Mouse (Mus musculus) heart, postnatal 0 days (tissue): Measurements from ENCODE around the gene Srarp. TPM values are rescaled to one million over a fixed set of nuclear protein-coding genes. Genes with fewer than 3 reads are reported as not detected.

Source experiments
- ATAC-seq: fragments of 200-750 bp; cut with Nextera tagmentation; 2 replicates; pipeline ENCODE4 v1.8.0; 2017; ENCODE audit warnings: low read depth, moderate number of reproducible peaks, moderate library complexity; ENCODE audit not compliant: insufficient read depth
- DNase-seq: peaks from one replicate; pipeline ENCODE4 v3.0.0-alpha.2; 2016; ENCODE audit warnings: low spot score
- H3K27ac ChIP-seq: fragments of 300-500 bp; sonication (generic); 2 replicates; pipeline ENCODE4 v1.5.1; 2014; ENCODE audit warnings: low read depth, mild to moderate bottlenecking
- H3K27me3 ChIP-seq: fragments of 300-500 bp; sonication (generic); 2 replicates; pipeline ENCODE4 v1.6.1; 2014; ENCODE audit warnings: low read length, mixed read lengths; ENCODE audit not compliant: control insufficient read depth, insufficient read depth
- H3K36me3 ChIP-seq: fragments of 300-500 bp; sonication (generic); replicated peaks from 2 replicates; pipeline ENCODE4 v1.6.1; 2014; ENCODE audit warnings: low read length, mixed read lengths; ENCODE audit not compliant: control insufficient read depth, insufficient read depth
- H3K4me1 ChIP-seq: fragments of 300-500 bp; sonication (generic); 2 replicates; pipeline ENCODE4 v1.6.1; 2014; ENCODE audit warnings: antibody characterized with exemption; ENCODE audit not compliant: control insufficient read depth, insufficient read depth
- H3K4me2 ChIP-seq: fragments of 300-500 bp; sonication (generic); 2 replicates; pipeline ENCODE4 v1.6.1; 2014; ENCODE audit warnings: low read depth, mild to moderate bottlenecking, low read length, moderate library complexity
- H3K4me3 ChIP-seq: fragments of 300-500 bp; sonication (generic); 2 replicates; pipeline ENCODE4 v1.5.1; 2014; ENCODE audit warnings: low read depth, low read length
- H3K9ac ChIP-seq: fragments of 300-500 bp; sonication (generic); replicated peaks from 2 replicates; pipeline ENCODE4 v1.6.1; 2014; ENCODE audit warnings: low read depth, low read length, mixed read lengths
- H3K9me3 ChIP-seq: fragments of 300-500 bp; sonication (generic); replicated peaks from 2 replicates; pipeline ENCODE4 v1.6.1; 2016; ENCODE audit warnings: low read length; ENCODE audit not compliant: control insufficient read depth
- CTCF ChIP-seq: IDR thresholded peaks from 2 replicates; pipeline ENCODE4 v1.5.1; 2016; ENCODE audit warnings: antibody characterized with exemption, control low read depth, low read depth
- EP300 ChIP-seq: IDR thresholded peaks from 2 replicates; pipeline ENCODE4 v1.6.1; 2016; ENCODE audit warnings: antibody characterized with exemption, low read depth
- WGBS: fragments of 180-500 bp; shearing (Covaris S2); extraction: QIAGEN DNeasy Blood & Tissue Kit; methylation state at CpG from one replicate; pipeline ENCODE4 v1.1.7; 2014; 5-methylcytosine and 5-hydroxymethylcytosine counted together
- polyA plus RNA-seq: library from polyadenylated mRNA; unstranded; fragments of >200 nt; fragmentation: Nextera tagmentation; extraction: Ambion mirVana; gene quantifications from 2 replicates; pipeline ENCODE4 v1.2.1, GENCODE M21; 2015
- total RNA-seq: library from RNA; depleted of rRNA; stranded (reverse); fragments of >200 nt; gene quantifications from 2 replicates; pipeline ENCODE4 v1.2.3, GENCODE M21; 2014; ENCODE audit warnings: low replicate concordance

Srarp gene
- total and polyA plus RNA-seq, 2 experiments from 2014 or later = not detected

DNA sequence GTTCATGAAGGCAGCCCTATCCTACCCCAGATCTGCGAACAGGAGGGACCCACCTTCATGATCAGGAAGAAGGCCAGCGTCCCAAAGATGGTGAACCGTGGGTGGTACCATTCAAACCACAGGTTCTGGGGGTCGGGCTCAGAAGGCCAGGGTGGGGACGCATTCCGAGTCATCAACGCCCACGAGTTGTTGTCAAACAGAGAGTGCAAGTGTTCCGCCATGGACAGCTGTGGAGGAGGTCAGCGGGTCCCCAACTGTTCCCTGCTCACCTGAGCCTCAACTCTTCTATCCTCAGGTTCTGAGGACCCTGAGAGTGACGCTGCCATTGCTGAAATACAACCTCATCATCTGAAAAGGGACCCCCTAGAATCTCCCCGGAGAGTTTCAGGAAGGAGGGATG lies 44.6 kb downstream of the Srarp start:
- WGBS = 76% methylated on average over 12 of the region's 12 CpGs
- H3K4me3 ChIP-seq = no peak overlapping the region
- no peak overlapping the region for H3K9ac ChIP-seq
- no peak for TF ChIP-seq EP300
- TF ChIP-seq CTCF = no peak
- no peak overlapping the region for H3K4me2 ChIP-seq
- no peak for DNase-seq
- no peak overlapping the region for H3K27ac ChIP-seq
- no peaks in the 10 kb centered on the region; the same call in 1 of the 2 replicates for H3K4me1 ChIP-seq
- no peaks in the 10 kb centered on the region for H3K36me3 ChIP-seq
- 0 out of 2 replicates have a peak, but pooled peaks cover 4% of the 10 kb centered on the region for H3K27me3 ChIP-seq
- no peaks in the 10 kb centered on the region for H3K9me3 ChIP-seq
- no peak for ATAC-seq

DNA sequence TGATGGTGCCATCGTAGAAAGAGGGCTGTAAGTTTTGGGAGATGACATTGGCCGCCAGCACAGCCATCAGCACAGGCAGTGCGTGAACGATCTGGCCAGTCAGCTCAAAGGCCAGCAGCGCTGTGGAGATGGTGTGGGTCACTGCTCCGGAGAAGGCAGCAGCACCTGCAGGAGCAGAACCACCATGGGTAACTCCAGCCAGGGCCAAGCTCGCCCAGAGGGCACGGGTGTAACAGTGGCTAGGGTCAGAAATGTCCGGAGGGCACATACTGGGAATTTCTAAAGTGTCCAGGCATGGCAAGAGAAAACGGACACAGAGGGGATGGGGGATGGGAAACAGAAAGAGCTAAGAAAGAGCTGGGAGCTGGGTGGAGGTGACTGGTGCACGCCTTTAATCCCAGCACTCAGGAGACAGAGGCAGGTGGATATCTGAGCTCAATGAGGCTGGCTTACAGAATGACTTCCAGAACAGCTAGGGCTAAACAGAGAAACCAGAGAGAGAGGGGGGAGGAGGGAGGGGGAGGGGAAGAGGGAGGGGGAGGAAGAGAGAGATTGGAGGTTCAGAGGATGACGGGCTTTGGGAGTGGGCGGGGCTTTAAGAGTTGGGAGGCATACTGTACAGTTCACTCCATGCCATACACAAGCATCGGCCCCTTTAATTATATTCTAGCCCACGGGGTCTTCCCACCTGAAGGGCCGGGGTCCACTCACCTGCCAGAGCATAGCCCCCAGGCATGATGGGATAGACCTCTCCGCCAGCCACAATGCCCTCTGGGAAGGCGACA lies 46.3 kb downstream of the Srarp start:
- Histone ChIP-seq H3K4me1 (no peaks in the 10 kb centered on the region), H3K36me3 (no peaks in the 10 kb centered on the region), H3K27ac (no peak overlapping the region), H3K27me3 (peaks cover 8% of the 10 kb centered on the region; the same call in 1 of the 2 replicates), H3K9me3 (no peaks in the 10 kb centered on the region), H3K9ac (no peak overlapping the region), H3K4me2 (no peak overlapping the region), H3K4me3 (no peak overlapping the region)
- 71% methylated on average over 18 of the region's 18 CpGs for WGBS
- ATAC-seq = no peak
- no peak for TF ChIP-seq EP300
- no peak for TF ChIP-seq CTCF
- no peak for DNase-seq

DNA sequence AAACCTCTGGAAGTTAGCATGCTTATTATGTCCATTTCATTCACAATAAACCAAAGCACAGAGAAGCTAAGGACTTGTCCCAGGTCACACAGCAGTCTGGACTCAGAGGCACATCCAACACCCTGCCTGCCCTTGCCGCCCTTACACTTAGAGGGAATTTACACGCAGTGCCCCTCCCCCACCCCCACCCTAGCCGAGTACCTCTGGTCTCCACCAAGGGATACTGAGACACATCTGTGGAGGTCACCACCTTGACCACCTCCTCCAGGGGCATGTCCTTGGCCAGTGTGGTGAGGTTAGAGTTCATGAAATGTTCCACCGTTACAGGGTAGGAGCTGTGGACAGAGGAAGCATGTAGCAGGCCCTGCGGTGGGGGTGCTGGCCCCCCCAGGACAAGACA lies 48.0 kb downstream of the Srarp start:
- no peak for ATAC-seq
- Histone ChIP-seq H3K27ac (no peak overlapping the region), H3K4me1 (no peaks in the 10 kb centered on the region), H3K27me3 (peaks cover 24% of the 10 kb centered on the region), H3K4me2 (no peak overlapping the region), H3K9ac (no peak overlapping the region), H3K36me3 (no peaks in the 10 kb centered on the region), H3K9me3 (no peaks in the 10 kb centered on the region), H3K4me3 (no peak overlapping the region)
- no peak for TF ChIP-seq CTCF
- TF ChIP-seq EP300 = no peak
- WGBS = 56% methylated on average over 5 of the region's 5 CpGs
- DNase-seq = no peak

DNA sequence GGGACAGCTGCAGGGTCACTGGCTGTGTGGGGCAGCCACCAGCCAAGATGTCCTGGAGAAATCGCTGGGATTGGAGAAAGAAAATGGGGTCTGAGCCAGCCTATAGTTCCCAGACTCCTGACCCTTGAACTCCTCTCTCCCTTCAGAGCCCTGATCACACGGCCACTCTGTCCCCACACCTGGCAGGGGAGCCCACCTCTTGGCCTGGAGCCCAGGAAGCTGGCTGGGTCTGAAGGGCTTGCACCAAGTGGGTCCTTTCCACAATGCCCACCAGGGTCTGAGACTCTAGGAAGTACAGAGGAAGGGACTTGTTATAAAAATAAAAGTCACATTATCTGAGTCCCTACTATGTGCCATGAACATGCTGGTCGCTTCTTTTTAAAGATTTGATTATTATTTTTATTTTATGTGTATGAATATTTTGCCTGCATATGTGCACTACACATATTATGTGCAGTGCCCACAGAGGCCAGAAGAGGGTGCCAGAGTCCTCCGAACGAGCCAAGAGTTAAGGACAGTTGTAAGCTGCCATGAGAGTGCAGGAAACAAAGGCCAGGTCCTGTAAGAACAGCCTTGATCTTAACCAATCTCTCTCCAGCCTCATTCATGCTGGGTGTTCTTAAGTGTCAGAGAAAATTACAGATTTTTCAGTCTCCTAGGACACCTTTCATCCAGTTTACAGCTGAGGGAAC lies 48.7 kb downstream of the Srarp start:
- no peaks in the 10 kb centered on the region for H3K9me3 ChIP-seq
- no peaks in the 10 kb centered on the region for H3K36me3 ChIP-seq
- DNase-seq = peak; percentile 74
- whole genome bisulfite sequencing = 18% methylated on average over 5 of the region's 5 CpGs
- H3K4me1 ChIP-seq = peaks cover 4% of the 10 kb centered on the region; the same call in 1 of the 2 replicates
- no peak for TF ChIP-seq EP300
- TF ChIP-seq CTCF = peak; percentile 84
- no peak overlapping the region for H3K4me2 ChIP-seq
- no peak overlapping the region for H3K9ac ChIP-seq
- peaks cover 28% of the 10 kb centered on the region for H3K27me3 ChIP-seq
- ATAC-seq = no peak
- H3K4me3 ChIP-seq = no peak overlapping the region
- no peak overlapping the region for H3K27ac ChIP-seq

DNA sequence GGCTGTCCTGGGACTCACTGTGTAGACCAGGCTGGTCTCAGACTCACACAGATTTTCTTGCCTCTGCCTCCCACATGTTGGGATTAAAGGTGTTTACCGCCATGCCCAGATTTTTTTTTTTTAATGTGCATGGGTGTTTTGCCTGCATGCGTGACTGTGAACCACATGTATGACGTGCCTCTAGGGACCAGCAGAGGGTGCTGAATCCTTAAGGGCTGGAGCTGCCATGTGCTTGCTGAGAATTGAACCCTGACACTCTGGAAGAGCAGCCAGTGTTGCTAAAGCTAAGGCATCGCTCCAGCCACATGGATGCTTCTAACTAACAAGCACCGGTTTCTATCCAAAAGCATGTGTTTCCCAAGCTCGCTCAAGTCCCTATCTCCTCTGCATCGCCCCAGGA lies 49.8 kb downstream of the Srarp start:
- Histone ChIP-seq H3K27me3 (peaks cover 38% of the 10 kb centered on the region), H3K9ac (no peak overlapping the region), H3K4me2 (no peak overlapping the region), H3K4me1 (peaks cover 5% of the 10 kb centered on the region; the same call in 1 of the 2 replicates), H3K4me3 (no peak overlapping the region), H3K36me3 (no peaks in the 10 kb centered on the region), H3K27ac (no peak overlapping the region), H3K9me3 (no peaks in the 10 kb centered on the region)
- WGBS = 67% methylated on average over 7 of the region's 7 CpGs
- TF ChIP-seq EP300 (no peak), CTCF (no peak)
- DNase-seq (no peak), ATAC-seq (no peak)
